Mouse (Mus musculus) 416B (cell line): ENCODE data around the gene Elp4.

Experiments
- DNase-seq: peaks from one replicate; pipeline ENCODE4 v3.0.0; 2011; ENCODE audit warnings: low read depth

The Elp4 gene

DNA sequence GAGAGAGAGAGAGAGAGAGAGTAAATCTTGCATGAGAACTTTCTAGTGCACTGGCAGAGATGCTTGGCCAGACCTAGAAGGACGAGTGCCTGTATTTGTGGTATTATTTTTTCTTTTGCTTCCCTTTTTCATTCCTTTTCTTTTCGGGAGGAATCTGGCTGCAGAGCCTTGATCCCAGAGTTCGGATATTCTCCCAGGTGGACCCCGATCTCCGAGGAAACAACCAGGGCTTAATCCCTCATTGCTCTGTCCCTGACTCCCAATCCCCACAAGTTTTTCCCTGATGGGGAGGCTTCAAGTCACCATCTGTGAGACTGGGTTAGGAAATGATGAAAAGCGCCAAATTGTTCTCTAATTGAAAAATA, 233.7 kb downstream of the Elp4 start:
- no peak for DNase-seq

DNA sequence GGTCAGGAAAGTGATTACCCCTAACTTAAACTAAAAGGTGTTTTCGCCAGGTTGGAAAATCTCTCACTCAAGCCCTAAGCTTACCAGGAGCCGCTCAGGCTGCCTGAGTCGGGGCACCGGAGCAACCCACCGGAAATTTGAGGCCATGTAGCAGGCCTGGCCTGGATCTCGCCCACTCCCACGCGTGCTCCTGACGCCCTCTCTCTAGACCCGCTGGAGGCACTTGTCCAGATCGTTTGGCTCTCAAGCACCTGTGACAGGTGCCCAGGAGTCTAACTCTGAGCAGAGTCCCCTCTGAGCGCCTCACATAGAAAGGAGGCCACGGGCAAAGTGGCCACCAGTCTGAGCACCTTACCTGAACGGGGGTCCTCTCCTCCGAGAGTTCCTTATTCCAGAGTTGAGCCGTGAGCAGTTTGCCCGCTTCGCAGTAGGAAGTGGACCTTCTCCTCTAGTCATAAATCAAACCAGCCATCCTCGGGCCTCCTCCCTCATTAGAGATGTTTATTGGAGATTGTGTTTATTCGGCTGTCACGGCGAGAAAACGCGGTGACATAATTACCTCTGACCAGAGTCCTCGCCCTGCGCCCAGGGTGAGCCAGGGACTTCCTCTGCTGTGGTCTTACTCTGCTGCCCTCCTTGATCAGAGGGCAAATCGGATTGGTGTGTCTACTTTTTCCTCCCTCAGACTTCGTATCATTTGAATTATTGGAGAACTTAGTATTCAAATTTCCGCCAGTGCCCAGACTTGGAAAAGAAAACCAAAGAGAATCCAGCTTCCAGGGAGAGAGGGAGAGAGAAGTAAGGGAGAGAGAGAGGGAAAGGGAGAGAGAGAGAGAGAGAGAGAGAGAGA, 234.3 kb downstream of the Elp4 start:
- DNase-seq: no peak

DNA sequence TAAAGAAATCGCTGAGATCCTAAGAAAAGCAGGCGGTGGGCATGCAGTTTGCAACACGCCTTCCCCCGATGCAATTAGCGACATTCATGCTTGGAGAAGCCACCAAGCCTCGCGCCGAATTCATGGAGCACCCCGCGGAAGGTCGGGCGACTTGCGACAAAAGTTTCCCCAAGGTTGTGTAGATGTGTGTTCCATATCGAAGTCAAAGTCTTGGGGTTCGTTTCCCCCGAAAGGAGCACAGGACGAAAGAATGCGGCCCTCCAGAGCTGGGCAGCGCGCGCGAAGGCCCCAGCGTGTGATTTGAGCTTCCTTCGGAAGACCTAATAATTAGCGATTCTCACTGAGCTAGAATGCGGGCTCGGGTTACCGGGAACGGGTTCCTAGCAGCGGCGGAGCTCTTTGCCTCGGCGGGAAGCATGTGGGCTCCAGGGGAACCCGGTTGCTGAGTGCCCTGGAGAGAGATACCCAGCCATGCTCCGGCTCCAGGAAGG, 234.9 kb downstream of the Elp4 start:
- no peak for DNase-seq

GRCm38 (mm10) chr2:105668271-105669270, 235.8 kb downstream of the Elp4 start, which contains the start of gene Pax6:
Pax6 (plus strand) TSS chr2:105668900.
- DNase-seq: no peak

DNA sequence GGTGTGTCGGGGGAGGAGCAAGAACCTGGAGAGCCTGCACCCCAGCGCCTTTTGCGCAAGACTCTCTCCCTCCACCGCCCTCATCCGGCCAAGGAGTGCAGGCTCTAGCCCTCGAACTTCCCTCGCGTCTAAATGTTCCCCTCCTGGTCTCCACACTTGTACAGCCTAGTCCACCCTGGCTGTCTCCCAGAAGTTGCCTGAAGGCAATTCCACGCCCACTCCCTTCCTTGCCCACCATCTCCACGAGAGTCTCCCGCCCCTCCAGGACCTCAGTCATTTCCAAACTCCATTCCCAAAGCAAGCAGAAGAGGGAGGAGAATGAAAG, 236.8 kb downstream of the Elp4 start:
- DNase-seq: no peak

DNA sequence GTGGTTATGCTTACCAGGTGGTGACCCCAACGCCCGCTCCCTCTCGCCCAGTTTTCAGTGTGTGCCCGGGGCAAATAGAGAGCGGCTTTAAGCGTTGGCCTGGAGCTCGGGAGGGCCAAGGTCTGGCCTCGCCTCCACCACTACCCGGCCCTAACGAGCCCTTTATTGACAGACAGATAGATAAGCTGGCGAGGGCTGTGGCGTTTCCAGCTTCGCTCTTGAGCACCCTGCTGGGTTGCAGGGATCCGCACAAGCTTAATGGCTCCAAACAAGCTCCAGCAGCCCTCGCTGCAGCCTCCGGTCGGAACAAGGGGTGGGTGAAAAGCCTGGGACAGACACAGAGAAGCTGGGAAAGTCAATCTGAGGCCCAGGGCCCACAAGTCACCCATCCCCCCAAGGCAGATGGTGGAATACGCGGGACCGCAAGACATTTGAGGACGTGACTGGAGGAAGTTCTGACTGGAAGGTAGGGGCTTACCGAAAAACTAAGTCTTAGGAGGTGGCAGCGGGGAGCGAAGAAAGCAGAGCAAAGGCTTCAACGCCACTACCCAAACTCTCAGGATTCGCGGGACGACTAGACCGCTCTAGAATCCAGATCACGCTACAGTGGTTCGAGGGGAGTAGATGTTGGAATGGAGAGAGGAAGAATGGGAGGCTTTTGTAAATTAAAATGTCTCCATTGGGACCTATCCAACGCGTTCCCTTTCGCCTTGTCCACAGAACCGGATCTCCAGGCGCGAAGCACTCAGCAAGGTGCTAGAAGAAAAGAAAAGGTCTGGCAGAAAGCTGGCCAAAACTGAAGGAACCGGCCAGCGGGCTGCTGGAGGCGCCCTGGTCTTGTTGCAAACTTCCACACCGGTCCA, 237.4 kb downstream of the Elp4 start:
- DNase-seq: no peak

- no peak for DNase-seq
These were observed 238.0 kb downstream of the Elp4 start for GRCm38 (mm10) chr2:105666331-105666730.

DNA sequence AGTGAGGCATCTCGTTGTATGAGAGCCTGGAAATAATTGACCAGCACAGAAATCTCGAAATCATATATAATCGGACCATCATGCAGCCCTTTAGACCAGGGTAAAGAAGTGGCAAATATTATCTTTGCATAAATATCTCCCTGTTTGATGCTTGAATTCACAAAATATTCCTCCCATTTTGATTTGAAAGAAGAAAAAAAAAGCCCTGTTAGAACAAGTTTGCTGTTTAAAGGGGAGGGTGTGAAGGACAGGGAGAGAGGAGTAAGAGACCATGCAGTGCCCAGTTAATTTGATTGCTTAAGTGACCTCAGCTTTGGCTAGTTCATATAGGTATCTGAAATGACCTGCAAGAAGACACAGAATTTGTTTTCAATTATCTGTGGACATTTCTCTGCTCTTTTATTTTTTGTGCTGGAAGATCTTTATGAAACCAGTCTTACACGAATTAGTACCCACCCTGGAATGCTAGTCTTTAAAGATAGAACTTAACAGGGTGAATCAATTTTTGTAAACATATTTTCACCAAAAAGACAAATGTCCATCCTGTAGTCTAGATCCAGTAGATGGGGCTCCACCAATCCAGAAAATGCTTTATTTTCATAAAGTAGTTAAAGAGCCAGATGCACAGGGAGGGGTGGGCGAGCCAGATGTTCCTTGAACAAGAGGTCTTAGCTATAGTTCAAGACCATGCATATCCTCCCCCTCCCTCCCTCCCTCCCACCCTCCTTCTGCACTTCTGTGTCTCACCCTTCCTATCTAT, 238.7 kb downstream of the Elp4 start:
- no peak for DNase-seq

DNA sequence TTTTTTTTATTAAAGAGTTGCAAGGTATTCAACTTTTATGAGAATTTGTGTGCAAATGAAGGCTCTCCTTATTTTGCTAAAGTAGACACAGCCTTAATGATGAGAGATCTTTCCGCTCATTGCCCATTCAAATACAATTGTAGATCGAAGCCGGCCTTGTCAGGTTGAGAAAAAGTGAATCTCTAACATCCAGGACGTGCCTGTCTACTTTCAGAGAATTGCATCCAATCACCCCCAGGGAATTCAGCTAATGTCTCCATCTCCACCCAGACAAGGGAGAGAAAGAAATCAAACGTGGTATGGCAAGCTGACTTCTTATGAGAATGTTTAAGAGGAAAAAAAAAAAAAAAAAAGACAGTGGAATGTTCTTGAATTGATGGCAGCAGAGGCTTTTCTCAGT, 239.4 kb downstream of the Elp4 start:
- no peak for DNase-seq

DNA sequence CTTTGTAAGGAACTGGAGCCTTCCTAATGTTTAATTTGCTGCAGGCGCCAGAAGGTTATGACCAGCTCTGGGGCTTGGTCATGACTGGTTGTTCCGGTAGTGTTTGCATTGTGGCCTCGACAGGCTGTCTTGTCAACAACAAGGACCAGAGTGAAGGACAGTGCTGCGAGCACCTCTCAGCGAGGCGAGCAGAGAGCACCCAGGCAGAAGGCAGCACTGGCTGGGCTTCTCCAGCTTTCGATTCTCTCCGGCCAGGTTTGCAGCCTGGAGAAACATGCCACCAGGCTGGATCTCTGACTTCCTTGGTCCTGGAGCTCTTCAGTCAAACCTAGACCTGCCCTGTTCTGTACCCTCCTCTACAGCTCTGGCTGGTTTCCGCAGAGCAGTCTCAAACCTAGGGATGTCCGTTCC, 241.3 kb downstream of the Elp4 start:
- no peak for DNase-seq

DNA sequence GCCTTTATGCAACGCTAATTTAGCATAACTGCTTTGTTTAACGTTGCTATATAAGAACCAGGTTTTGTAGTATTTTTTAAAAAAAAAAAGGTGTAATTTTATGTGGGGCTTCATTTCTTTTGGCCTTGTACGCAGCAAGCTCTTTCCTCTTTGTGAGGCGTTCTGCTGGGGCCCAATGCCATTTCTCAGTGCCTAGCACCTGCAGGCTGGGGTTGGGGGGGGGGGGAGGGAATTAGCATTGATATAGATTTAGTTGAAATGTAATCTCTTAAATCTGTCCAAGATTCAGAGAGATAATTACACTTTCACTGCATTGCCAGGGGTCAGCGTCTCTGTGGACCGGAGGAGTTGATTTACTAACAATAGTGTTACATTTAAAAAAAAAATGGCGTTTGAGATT, 241.8 kb downstream of the Elp4 start:
- DNase-seq: no peak

- DNase-seq: no peak
These were observed 242.2 kb downstream of the Elp4 start for GRCm38 (mm10) chr2:105662121-105662520.

- no peak for DNase-seq
These were observed 242.7 kb downstream of the Elp4 start for GRCm38 (mm10) chr2:105661623-105662066.

GRCm38 (mm10) chr2:105660874-105661622, 243.3 kb downstream of the Elp4 start:
- DNase-seq: no peak

- no peak for DNase-seq
These were observed 244.2 kb downstream of the Elp4 start for GRCm38 (mm10) chr2:105659926-105660873.

DNA sequence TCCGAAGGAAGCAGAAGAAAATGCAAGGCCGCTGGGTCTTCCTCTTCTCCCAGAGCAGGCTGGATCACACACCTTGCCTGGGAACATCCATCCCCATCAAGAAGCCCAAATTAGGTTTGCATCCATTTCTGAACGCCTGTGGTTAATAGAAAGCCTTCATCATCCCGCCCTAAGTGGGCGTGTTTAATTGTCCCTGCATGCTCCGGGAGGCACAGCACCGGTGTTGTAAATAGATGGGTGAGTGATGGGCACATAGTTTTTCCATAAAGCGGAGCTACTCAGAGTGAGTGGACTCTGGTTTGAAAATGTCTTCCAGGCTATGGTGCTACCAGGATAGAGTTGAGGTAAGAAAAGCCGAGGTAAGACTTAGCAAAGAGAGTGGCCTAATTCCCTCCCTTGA, 245.0 kb downstream of the Elp4 start:
- DNase-seq: no peak

GRCm38 (mm10) chr2:105656456-105656855, 247.9 kb downstream of the Elp4 start:
- DNase-seq: no peak
